Mouse (Mus musculus) neural tube, embryonic 10.5 days (tissue): ENCODE results near the gene Dnmt3b.
"Not testable (repeated sequence)": the region's sequence is repeated elsewhere in the genome, so short reads cannot be mapped to it uniquely, and the experiment has no call there.

Source experiments
- DNase-seq: peaks from one replicate; pipeline ENCODE4 v3.0.0-alpha.2; 2017; ENCODE audit warnings: low spot score; ENCODE audit errors: extremely low spot score

Gene Dnmt3b

GRCm38 (mm10) chr2:153710701-153711330, 61.6 kb downstream of the Dnmt3b start:
- peak; percentile 33 for DNase-seq

DNA sequence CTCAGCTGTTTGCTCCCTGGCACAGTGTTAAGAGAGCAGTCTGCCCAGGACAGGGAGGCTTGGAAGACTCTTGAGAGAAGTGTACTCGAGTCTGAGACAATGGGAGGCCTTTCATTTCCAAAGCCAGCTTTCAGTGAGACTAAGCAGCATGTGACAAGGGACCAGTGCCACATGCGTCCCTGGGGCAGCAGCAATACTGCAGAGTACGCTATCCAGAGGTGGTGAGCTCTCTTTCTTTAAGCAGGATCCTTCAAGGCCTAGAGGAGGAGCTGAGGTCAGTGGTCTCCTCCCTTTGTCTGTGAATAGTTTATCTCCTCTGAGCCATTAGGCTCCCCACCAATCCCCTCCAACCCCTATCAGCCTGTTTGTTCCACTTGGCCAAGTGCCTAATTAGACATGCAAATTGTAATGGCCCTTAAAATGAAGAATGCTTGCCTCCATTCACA, 63.4 kb downstream of the Dnmt3b start:
- DNase-seq: no peak

- DNase-seq: no peak
These were observed 64.0 kb downstream of the Dnmt3b start for GRCm38 (mm10) chr2:153713227-153713626.

GRCm38 (mm10) chr2:153717861-153718260, 68.6 kb downstream of the Dnmt3b start:
- not testable (repeated sequence) for DNase-seq

- DNase-seq: no peak
These were observed 73.8 kb downstream of the Dnmt3b start for GRCm38 (mm10) chr2:153723098-153723497.

- DNase-seq: no peak
These were observed 75.2 kb downstream of the Dnmt3b start for GRCm38 (mm10) chr2:153724424-153724823.

DNA sequence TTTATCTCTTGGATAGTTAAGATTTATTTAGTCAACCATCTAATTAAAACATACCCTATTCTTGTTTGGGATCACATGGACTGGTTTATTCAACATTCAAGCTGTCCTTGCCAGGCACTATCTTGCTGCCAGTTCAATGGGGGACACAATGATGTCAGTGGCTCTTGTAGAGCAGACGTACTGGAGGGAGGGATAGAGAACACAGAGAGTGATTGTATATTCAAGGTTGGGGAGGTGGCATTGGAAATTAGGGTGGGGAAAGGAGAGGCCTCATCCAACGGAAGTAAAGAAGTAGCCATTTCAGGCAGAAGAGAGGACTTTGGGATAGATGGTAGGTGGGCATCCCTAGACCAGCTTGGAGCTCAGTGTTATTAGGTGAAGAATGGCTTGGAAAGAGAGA, 75.6 kb downstream of the Dnmt3b start:
- no peak for DNase-seq

GRCm38 (mm10) chr2:153725291-153725690, 76.0 kb downstream of the Dnmt3b start:
- DNase-seq: no peak

DNA sequence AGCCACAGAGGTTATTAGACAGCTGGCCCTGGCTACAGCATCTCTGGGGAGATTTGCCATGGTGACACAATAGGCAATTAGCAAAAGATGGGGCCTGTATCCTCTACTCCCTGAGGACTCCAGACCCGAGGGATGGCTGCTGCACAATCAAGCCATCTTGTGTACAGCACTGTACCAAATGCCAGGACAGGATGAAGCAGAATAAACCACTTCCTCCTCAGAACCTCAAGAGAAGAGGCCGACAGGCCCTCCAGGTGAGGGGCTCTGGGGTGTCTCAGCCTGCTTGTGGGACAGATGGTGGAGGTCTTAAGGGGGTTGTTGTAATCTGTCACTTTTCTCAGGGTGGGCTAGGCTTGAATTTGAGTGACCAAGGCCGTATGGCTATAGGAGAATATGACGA, 84.8 kb downstream of the Dnmt3b start:
- no peak for DNase-seq
